Mouse (Mus musculus) ovary, postnatal 36 days (tissue): ENCODE results near the gene Sync.

ENCODE experiments used
- DNase-seq: peaks from one replicate; pipeline ENCODE4 v3.0.0; 2022; ENCODE audit warnings: low spot score, mixed read lengths

The Sync gene

DNA sequence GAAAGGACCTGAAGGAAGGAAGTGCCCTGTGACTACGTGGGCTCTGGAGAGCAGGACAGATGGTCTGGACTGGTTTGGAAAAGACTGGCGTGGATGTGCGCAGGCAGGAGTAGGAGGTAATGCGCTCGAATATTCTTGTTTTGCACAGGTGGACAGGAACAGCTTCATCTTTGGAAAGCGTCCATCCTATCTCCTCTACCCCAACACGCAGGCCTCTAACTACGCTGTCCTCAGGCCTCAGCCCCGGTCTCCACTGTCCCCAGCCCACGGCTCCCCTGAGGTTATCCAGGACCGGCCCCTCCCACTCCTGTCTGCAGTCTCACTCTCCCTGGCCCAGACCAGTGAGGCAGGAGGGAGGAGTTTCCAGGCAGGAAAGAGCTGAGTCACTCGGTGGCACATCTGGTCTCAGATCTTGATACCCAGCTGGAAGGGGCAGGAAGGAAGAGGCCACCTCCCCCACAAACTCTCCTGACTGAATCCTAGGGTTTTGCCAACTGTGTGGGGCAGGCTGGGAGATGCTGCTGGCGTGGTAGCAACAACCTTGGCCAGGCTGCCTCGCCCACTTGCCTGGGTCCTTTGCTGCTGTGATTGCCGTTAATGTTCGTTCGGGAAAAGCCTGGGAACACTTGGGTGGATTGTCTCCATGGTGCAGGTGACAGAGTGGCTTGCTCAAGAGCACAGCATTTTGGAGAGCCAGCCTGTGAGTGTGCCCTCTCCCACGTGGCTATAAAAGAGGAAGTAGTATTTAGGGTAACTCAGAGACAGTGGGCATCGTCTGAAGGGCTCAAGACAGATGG is 24.0 kb upstream of the Sync start:
- peak; percentile 49 for DNase-seq

DNA sequence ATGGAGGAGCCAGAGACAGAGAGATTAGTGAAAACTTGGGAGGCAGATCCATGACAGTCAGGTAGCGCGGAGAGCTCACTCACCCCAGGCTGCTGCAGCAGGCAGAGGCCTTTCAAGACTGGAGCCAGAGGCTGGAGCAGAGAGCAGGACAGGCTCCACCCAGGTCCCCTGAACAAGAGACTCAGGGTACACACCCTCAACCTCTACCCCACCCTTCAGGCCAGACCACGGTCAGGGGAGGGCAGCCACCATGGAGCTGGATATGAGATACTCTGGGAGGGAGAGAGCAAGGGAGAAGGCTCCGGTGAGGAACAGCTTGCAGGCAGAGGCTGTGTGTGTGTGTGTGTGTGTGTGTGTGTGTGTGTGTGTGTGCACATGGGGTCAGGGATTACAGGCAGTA is 21.2 kb upstream of the Sync start:
- DNase-seq = no peak

DNA sequence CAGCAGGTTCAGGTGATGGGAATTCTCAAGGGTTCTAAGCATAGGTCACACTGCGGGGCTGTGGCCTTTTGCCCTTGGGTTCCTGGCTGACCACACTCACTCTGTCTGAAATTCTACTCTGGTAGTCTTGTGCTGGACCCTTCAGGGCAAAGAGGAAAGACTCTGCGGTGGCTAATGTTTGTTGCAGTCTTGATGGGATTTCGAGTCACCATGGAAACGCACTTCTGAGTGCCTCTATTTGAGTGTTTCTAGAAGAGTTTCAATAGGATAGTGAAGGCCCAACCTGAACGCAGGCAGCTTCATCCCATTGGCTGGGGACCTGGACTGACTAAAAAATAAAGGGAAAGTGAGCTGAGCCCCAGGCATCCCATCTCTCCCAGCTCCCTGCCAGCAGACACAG is 20.6 kb upstream of the Sync start:
- no peak for DNase-seq

DNA sequence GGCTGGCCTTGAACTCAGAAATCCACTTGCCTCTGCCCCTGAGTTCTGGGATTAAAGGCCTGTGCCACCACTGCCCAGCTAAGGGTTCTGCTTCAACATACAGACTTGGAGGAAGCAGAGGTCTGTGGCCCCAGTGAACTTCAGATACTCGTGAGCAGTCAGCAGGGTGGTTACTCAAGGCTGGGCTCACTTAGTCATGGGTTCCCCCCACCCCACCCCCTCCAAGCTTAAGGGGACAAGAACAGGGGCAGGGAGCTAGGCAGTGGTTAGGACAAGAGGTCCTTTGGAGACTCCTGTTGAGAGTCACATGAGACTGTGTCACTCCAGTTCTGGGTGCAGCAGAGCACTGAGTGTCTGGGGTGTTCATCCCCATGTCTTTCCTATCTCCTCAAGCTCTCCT is 18.7 kb upstream of the Sync start:
- DNase-seq = no peak

DNA sequence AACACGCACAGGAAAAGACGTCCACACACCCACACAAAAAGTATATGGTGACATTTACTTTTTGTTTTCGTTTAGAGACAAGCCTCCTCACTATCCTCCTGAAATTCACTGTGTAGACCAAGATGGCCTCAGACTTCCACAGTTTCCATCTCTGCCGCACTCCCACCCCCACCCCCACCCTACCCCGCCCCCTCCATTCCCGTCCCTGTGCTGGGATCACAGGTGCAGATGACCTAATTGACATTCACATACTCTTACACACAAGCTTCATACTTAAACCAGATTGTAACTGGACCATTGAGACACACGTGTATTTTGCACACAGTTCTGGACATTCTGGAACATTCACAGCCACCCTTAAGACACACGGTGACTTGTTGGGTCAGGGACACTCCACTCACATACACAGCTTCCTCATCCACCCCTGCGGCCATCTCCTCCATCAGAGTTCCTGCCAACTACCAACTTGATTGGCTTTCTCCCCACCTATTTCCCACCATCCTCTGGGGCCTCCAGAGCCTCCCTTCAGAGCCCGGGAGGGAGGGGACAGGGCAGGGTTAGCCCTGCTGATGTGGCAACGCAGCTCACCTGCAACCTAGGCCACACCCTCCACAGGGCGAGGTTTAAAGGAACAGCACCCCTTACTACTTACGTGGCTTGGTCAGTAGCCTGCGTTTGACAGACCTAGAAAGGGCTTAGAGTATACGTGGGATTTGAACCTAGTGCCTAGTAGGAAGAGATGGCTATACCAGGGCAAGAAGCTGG is 15.2 kb upstream of the Sync start:
- peak; percentile 42 for DNase-seq

DNA sequence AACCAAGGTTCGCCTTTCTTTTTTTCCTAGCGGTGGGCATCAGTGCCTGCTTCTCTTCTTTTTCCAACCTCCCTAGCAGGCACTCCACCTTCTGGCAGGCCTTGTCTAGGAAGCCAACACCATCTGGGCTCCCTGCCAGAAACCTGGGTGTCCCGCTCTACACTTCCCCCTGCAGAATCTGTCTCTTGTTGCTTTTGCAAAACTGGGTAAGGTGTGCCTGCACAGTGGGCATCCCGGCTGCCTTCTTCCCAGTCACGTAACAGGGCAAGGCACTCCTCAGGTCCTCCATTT is 14.7 kb upstream of the Sync start:
- DNase-seq = peak; percentile 72

DNA sequence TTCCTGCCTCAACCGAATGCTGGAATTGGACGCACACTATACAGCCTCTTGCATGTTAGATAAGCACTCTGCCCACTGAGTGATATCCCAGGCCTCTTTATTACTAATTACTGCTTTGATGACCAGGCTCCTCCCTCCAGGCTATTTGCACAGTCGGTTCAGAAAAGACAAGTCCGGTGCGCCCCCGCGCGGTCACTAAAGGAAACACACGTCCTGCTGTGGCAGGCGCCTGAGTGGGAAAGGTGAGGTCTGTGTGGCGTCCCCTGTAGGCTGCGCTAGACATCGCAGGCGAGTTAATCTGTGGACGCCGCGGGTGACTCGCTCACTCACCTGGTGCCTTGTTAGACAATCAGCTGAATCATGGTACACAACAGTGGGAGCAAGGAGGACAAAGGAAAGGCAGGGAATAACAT is 11.0 kb upstream of the Sync start:
- peak; percentile 94 for DNase-seq

DNA sequence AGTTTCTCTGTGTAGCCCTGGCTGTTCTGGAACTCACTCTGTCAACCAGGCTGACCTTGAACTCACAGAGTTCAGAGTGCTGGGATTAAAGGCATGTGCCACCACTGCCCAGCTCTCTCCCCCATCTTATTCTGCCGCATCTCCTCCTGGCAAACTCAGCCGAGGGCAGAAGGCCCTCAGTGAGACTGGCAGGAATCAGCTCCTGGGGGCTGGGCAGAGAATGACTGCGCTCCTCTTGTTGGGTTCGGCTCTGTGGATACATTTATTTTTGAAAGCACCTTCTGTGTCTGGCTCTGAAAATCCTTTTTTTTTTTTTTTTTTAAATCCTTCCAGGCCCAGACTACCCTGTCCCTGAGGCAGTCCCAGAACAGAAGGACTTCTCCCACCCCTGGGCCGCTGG is 4.6 kb upstream of the Sync start:
- no peak for DNase-seq

DNA sequence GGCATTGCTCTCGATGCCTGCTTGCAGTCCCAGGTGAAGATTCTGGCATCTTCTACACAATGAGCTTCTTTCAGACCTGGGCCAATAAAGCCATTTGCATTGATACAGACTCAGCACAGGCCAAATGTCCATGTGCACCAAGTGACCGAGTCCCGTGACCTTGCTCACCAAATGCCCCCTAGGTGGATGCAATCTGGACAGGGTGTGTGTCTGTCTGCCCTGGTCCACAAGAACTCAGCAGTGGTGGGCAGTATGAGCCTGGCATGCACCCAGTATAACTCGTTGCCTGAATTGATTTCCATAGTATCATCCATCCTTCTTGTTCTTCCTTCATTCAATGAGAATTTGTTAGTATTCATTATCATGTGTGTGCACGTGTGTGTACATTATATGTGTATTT is 4.2 kb upstream of the Sync start:
- no peak for DNase-seq

DNA sequence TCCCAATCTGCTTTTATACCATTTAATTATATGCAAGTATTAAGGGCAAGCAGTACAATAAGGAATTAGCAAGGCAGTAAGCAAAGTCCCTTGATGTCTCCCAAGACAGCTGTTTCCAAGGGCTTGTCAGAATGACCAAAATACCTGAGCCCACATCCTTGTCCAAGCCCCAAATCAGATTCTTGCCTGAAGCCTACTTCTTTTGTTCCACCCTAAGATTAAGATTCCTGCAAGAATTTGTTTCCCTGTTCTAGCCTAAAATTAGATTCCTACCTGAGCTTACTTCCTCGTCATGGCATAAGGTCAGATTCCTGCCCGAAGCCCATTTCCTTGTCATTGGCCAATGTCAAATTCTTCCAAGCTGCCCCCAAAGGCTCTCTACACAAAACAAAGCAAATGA is 2.7 kb upstream of the Sync start:
- DNase-seq = no peak

DNA sequence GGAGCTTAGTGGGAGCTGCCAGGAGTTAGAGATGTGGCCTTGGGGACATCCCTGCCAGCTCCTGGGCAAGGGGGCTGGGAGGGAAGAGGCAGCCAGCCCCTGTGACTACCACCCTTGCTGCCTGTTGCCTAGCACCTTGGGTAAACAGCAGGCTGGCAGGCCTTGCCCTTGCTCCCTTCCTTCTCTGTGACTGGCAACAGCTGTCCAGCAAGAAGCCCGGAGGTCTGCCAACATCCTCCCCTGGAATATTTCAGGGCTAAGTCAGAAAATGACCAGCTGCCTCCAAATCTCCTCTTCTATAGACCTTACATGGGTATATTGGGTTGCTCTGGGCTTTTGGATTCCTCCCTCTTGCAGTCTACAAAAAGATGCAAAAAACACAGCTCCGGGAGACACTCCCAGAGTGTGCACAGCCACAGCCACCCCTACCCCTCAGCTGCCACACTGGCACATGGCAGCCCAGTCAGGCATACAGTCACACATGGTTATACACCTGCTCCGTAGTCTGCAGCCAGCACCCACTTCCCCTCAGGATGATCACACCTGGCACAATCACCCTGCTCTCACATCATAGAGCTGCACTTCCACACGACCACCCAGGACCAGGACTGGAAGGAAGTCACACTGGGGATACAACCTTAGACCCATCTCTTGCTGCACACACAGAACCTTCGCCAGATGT is 1.3 kb upstream of the Sync start:
- no peak for DNase-seq

DNA sequence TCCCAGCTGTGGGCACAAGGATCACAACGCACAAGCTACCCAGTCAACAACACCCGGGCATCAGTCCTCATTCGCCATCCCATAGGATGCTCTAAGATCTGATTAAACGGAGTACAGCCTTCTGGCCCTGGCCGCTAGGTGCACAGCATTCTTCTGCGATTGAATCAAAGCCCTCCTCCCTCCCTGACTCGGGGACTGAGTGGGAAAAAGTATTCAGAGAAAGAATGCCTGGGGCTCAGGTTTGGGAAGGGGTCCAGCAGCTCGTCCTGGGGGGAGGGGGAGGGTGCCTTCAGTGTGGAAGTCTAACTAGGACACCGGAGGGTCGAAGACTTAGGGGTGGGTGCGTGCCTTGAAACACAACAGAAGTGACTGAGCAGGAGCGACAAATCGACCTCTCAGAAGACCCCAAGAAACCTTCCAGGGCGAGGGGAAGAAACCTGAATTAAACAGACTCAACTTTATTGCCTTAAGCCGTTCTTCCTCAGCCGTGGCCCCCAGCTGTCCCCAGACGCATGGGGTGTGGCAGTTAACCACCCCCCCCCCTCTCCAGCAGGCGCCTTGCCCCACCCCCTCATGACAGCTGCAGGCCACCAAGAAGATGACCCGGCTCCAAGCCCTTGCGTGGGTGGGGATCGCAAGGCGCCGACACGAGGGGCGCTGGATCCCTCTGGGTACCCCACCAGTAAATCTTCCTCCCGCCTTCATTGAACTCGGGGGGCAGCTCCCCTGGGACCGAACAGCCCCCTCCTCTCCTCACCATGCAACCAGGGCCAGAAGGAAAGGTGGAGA is 540 bp upstream of the Sync start:
- no peak for DNase-seq

DNA sequence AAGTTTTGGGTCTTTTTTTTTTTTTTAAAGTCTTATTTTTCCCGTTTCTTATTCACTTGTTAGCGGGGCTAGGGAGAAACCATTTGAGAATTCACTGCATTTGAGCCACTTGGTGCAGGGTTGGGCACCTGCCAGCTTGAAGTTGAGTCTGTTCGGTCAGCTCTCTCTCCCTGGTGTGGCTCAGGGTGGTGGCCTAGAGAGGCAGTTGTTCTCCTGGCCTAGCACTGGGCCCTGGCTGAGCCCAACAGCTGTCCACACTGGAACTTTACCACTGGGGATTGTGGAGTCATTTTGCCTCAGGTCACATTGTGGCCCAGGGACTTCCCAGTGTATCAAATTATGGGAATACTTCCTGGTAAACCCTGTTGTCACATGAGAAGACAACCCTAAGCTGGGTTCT is 650 bp downstream of the Sync start:
- no peak for DNase-seq

DNA sequence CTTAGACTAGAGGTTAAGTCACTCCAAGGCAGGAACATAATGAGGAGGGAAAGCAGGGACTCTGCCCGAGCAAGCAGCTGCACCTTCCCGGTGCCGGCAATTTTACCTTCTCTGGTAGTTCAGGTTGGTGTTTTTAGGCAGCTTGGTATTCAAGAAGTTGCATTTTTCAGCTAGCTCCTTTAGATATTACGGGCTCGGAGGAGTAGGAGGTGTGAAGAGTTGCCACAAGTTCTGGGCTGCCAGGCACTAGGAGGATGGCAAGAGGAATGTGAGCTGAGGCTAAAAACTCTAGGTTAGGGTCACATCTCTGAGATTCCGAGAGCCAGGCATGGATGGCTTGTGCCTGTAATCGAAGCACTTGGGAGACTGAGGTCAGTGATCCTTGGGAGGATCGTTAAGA is 2.3 kb downstream of the Sync start:
- DNase-seq = no peak

DNA sequence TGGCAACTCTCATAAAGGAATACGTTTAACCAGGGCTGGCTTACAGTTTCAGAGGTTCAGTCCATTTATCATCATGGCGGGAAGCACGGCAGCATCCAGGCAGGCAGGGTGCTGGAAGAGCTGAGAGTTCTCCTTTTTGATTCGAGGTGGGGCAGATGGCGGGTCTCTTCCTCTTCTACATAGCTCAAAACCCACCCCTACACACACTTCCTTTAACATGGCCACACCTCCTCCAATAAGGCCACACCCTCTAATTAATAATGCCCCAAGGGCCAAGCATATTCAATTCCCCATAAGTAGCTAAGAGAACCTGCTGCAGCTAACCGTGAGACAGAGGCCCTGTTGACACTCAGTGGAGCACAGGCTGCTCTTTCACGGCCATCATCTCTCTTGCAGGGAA is 5.4 kb downstream of the Sync start:
- no peak for DNase-seq

DNA sequence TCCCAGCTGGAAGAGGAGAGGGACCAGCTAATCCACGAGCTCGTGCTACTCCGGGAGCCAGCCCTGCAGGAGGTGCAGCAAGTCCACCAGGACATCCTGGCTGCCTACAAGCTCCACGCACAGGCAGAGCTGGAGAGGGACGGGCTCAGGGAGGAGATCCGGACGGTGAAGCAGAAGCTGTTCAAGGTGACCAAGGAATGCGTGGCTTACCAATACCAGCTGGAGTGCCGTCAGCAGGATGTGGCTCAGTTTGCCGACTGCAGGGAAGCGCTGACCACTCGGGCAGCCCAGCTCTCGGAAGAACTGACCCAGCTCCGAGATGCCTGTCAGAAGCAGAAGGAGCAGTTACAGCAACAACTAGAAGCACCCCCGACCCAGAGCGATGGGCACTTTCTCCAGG is 6.3 kb downstream of the Sync start:
- no peak for DNase-seq

DNA sequence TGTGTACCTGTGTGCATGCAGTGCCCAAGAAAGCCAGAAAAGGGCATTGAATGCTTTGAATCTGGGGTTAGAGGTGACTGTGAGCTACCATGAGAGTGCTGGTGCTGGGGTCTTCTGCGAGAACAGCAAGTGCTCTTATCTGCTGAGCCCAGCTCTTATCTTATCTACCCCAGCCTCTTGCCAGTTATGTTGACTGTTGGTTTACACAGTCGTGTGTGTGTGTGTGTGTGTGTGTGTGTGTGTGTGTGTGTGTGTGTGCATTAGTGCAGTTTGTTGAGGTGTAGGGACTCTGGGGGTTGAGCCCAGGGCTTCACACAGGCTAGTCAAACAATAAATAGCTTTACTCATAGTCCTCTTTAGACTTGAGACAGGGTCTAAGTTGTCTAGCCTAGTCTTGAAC is 7.8 kb downstream of the Sync start:
- no peak for DNase-seq

DNA sequence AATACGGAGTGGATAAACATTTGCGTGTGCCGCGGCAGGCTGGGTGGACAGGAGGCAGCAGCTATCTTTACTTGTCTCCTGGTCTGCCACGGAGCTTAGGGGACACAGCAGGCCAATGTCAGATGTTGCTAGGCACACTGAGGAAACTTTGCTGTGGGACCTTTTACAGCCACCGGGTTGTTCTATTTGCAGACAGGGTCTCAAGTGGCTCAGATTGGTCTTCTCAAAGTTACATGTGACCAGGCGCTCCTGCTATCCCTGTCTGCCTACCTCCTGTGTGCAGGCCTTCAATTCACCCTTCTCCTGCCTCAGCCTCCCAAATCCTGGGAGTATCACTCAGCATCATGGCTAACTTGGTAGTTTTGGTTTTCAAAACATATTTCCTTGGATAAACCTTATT is 8.6 kb downstream of the Sync start:
- DNase-seq = no peak

DNA sequence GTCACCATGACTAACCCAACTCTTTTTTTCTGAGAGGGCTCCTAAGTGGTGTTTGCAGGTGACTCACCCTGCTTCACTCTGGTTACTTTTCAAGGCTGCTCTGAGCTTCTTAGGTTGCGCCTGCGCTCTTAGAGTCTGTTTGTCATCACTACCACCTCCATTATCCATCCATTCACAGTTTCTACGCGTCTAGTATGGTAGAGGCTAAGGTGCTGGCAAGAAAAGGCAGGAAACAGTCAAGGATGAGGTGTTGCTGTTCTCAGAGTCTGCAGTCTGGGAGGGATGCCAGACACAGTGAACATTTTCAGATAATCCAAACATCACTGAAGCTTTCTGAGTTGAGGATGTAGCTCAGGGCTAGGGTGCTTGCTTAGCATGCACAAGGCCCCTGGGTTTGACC is 10.3 kb downstream of the Sync start:
- DNase-seq = no peak

DNA sequence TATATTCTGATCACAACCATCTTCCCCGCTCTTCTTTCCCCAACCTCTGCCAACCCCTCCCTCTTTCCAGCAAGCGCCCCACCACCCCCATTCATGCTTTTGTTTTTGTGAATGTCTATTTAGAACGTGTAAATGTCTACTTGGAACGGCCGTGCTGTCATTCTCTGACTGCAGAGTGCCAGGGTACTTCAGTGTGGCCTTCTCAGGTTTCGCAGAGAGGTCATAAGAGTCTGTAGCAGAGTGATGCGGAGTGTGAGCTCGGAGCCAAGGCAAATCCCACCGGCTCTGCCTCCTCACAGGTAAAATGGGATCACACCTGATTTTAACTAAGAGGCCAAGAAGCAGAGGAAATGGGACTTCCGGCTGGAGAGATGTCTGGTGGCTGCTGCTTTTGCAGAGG is 11.7 kb downstream of the Sync start:
- DNase-seq = no peak

DNA sequence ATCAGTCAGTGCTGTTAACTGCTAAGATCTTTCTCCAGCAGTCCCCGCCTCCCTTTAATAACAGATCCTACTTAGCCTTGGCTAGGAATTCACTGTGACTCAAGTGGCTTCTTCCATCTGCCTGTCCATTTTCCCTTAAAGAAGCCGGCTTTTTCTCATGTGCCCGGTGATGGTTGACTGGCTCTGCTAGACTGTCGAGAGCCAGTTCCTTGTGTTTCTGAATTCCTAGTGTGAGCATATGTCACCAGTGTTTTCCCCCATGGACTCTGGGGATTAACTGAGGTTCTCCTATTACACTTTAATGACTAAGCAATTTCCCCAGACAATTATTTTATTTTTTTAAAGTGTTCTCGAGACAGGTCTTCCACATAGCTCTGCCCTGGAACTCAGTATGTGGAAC is 16.0 kb downstream of the Sync start:
- no peak for DNase-seq

DNA sequence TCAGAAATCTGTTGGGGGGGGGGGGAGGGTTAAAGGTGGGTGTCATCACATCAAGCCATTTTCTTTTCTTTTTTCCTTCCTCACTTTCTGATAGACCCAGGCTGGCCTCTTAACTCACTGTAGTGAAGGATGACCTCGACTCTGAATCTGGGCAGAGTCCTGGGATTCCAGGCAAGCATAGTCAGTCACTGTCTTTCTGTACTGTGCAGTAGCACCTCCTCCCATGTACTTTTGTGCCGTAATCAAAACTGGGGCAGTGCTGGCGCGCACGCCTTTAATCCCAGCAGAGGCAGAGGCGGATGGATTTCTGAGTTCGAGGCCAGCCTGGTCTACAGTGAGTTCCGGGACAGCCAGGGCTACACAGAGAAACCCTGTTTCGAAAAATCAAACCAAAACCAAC is 16.4 kb downstream of the Sync start:
- no peak for DNase-seq

DNA sequence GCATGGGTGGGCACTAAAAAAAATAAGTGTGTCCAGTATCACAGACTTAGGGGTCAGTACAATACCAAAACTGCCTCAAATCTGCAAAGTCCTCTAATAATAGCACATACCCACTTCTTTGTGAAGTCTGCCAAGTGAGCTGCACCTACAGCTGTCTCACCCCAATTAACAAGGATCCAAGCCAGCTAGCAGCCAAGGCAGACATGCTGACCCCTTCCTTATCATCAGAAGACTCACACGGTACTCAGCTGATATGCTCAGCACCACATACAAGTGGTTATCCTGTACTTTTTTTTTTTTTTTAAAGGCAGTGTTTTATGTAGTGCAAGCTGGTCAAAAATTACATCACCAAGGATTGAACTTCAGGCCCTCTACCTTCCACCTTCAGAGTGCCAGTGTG is 16.9 kb downstream of the Sync start:
- no peak for DNase-seq
